ENCODE assay signal across 13 mouse cellular contexts in genomic region chr4:50286602-50287001, GRCm38 (mm10).
DNase-seq lines count a peak whose midpoint lies in the region; ATAC-seq lines count a peak whose summit lies in the region.
"Had no signal": no experiment of that assay in that cellular context is flagged by ENCODE, and none has a peak within 500 bp of the region (broad histone marks: within the 10 kb centered on the region; RNA-seq: fewer than 3 reads in every experiment).

No protein-coding gene starts in this region.

- no peak overlapping the region for H3K4me2 ChIP-seq in embryonic facial prominence, embryonic 14.5 days (ENCODE audit: low read depth, low read length)
- H3K4me2 ChIP-seq in hindbrain, embryonic 14.5 days (replicated peaks): no peak overlapping the region
- no peak overlapping the region for H3K4me2 ChIP-seq in hindbrain, embryonic 11.5 days (replicated peaks; ENCODE audit: low read depth, low read length)
- no peak overlapping the region for H3K4me2 ChIP-seq in midbrain, embryonic 14.5 days (ENCODE audit: low read length)
- no peak overlapping the region for H3K4me2 ChIP-seq in midbrain, embryonic 11.5 days
- H3K4me2 ChIP-seq: lung, embryonic 15.5 days had no signal

- H3K9ac ChIP-seq in embryonic facial prominence, embryonic 14.5 days (ENCODE audit: low read depth, low read length): no peak overlapping the region
- no peak overlapping the region for H3K9ac ChIP-seq in hindbrain, embryonic 14.5 days
- H3K9ac ChIP-seq in hindbrain, embryonic 11.5 days (ENCODE audit: low read depth, low read length): no peak overlapping the region
- H3K9ac ChIP-seq in midbrain, embryonic 14.5 days (replicated peaks; ENCODE audit: low read length): no peak overlapping the region
- no peak overlapping the region for H3K9ac ChIP-seq in midbrain, embryonic 11.5 days (ENCODE audit: low read length)
- H3K9ac ChIP-seq: lung, embryonic 15.5 days had no signal

- H3K27ac ChIP-seq in embryonic facial prominence, embryonic 14.5 days (replicated peaks; ENCODE audit: low read depth, low read length): no peak overlapping the region
- H3K27ac ChIP-seq in embryonic facial prominence, embryonic 10.5 days (replicated peaks): no peak overlapping the region
- H3K27ac ChIP-seq in hindbrain, embryonic 14.5 days: no peak overlapping the region
- no peak overlapping the region for H3K27ac ChIP-seq in hindbrain, embryonic 11.5 days (ENCODE audit: low read depth, low read length)
- no peak overlapping the region for H3K27ac ChIP-seq in midbrain, embryonic 14.5 days (replicated peaks; ENCODE audit: low read depth, low read length)
- no peak overlapping the region for H3K27ac ChIP-seq in midbrain, embryonic 11.5 days (ENCODE audit: low read depth, low read length)
- H3K27ac ChIP-seq: lung, embryonic 15.5 days had no signal

- H3K36me3 ChIP-seq in embryonic facial prominence, embryonic 14.5 days (ENCODE audit: control insufficient read depth, insufficient read depth, low read length): no peaks in the 10 kb centered on the region
- H3K36me3 ChIP-seq in embryonic facial prominence, embryonic 10.5 days (replicated peaks): no peaks in the 10 kb centered on the region
- H3K36me3 ChIP-seq in hindbrain, embryonic 14.5 days (replicated peaks; ENCODE audit: control insufficient read depth, insufficient read depth): no peaks in the 10 kb centered on the region
- H3K36me3 ChIP-seq in hindbrain, embryonic 11.5 days (ENCODE audit: control insufficient read depth, insufficient read depth, low read length): no peaks in the 10 kb centered on the region
- H3K36me3 ChIP-seq in midbrain, embryonic 14.5 days (ENCODE audit: control insufficient read depth, insufficient read depth, low read length): no peaks in the 10 kb centered on the region
- no peaks in the 10 kb centered on the region for H3K36me3 ChIP-seq in midbrain, embryonic 11.5 days (ENCODE audit: control insufficient read depth, insufficient read depth, low read length)
- H3K36me3 ChIP-seq: lung, embryonic 15.5 days had no signal

- no peak for ATAC-seq in embryonic facial prominence, embryonic 14.5 days (ENCODE audit: low read depth)
- ATAC-seq in hindbrain, embryonic 14.5 days (ENCODE audit: low FRiP score): peak; percentile 60; the same call in 1 of the 2 replicates
- no peak for ATAC-seq in hindbrain, embryonic 11.5 days (ENCODE audit: low FRiP score)
- no peak for ATAC-seq in midbrain, embryonic 14.5 days (ENCODE audit: low FRiP score, low TSS enrichment)
- ATAC-seq in midbrain, embryonic 11.5 days (ENCODE audit: low FRiP score): no peak
- ATAC-seq: inflammation-experienced regulatory T-cells, adult 6 months had no signal

- H3K4me1 ChIP-seq in embryonic facial prominence, embryonic 14.5 days (ENCODE audit: control insufficient read depth, insufficient read depth, low read length): no peaks in the 10 kb centered on the region
- no peaks in the 10 kb centered on the region for H3K4me1 ChIP-seq in embryonic facial prominence, embryonic 10.5 days
- no peaks in the 10 kb centered on the region for H3K4me1 ChIP-seq in hindbrain, embryonic 14.5 days (replicated peaks; ENCODE audit: control insufficient read depth, insufficient read depth, low read length)
- H3K4me1 ChIP-seq in hindbrain, embryonic 11.5 days (replicated peaks; ENCODE audit: control insufficient read depth, insufficient read depth, low read length): no peaks in the 10 kb centered on the region
- H3K4me1 ChIP-seq in midbrain, embryonic 14.5 days (ENCODE audit: control insufficient read depth, insufficient read depth, low read length): no peaks in the 10 kb centered on the region
- H3K4me1 ChIP-seq in midbrain, embryonic 11.5 days (ENCODE audit: control insufficient read depth, insufficient read depth, low read length): no peaks in the 10 kb centered on the region
- H3K4me1 ChIP-seq: lung, embryonic 15.5 days had no signal

- H3K4me3 ChIP-seq in embryonic facial prominence, embryonic 14.5 days (ENCODE audit: low read depth, low read length): no peak overlapping the region
- no peak overlapping the region for H3K4me3 ChIP-seq in embryonic facial prominence, embryonic 10.5 days
- no peak overlapping the region for H3K4me3 ChIP-seq in hindbrain, embryonic 14.5 days (replicated peaks; ENCODE audit: low read length)
- no peak overlapping the region for H3K4me3 ChIP-seq in hindbrain, embryonic 11.5 days (ENCODE audit: low read depth, low read length)
- H3K4me3 ChIP-seq in midbrain, embryonic 14.5 days (replicated peaks; ENCODE audit: low read depth, low read length): no peak overlapping the region
- H3K4me3 ChIP-seq in midbrain, embryonic 11.5 days (ENCODE audit: low read depth, low read length): no peak overlapping the region
- H3K4me3 ChIP-seq: lung, embryonic 15.5 days had no signal

- no peaks in the 10 kb centered on the region for H3K27me3 ChIP-seq in embryonic facial prominence, embryonic 14.5 days (replicated peaks; ENCODE audit: control insufficient read depth, insufficient read depth, low read length)
- no peaks in the 10 kb centered on the region for H3K27me3 ChIP-seq in embryonic facial prominence, embryonic 10.5 days (replicated peaks; ENCODE audit: low read depth, poor library complexity, severe bottlenecking)
- no peaks in the 10 kb centered on the region for H3K27me3 ChIP-seq in hindbrain, embryonic 14.5 days (ENCODE audit: control insufficient read depth, insufficient read depth, low read length)
- H3K27me3 ChIP-seq in hindbrain, embryonic 11.5 days (ENCODE audit: control insufficient read depth, insufficient read depth, low read length): no peaks in the 10 kb centered on the region
- no peaks in the 10 kb centered on the region for H3K27me3 ChIP-seq in midbrain, embryonic 14.5 days (ENCODE audit: control insufficient read depth, insufficient read depth, low read length)
- no peaks in the 10 kb centered on the region for H3K27me3 ChIP-seq in midbrain, embryonic 11.5 days (ENCODE audit: control insufficient read depth, insufficient read depth, low read length)
- H3K27me3 ChIP-seq: lung, embryonic 15.5 days had no signal

- WGBS in embryonic facial prominence, embryonic 14.5 days: 75% methylated on average over 2 of the region's 2 CpGs
- 78% methylated on average over 2 of the region's 2 CpGs for WGBS in embryonic facial prominence, embryonic 10.5 days
- 74% methylated on average over 2 of the region's 2 CpGs for WGBS in hindbrain, embryonic 14.5 days
- 82% methylated on average over 2 of the region's 2 CpGs for WGBS in hindbrain, embryonic 11.5 days
- 79% methylated on average over 2 of the region's 2 CpGs for WGBS in midbrain, embryonic 14.5 days
- WGBS in midbrain, embryonic 11.5 days: 81% methylated on average over 2 of the region's 2 CpGs

- H3K9me3 ChIP-seq in embryonic facial prominence, embryonic 14.5 days (ENCODE audit: control insufficient read depth, low read length): no peaks in the 10 kb centered on the region
- no peaks in the 10 kb centered on the region for H3K9me3 ChIP-seq in embryonic facial prominence, embryonic 10.5 days
- no peaks in the 10 kb centered on the region for H3K9me3 ChIP-seq in hindbrain, embryonic 14.5 days (ENCODE audit: control insufficient read depth, low read length)
- no peaks in the 10 kb centered on the region for H3K9me3 ChIP-seq in hindbrain, embryonic 11.5 days (ENCODE audit: control insufficient read depth, low read length)
- no peaks in the 10 kb centered on the region for H3K9me3 ChIP-seq in midbrain, embryonic 14.5 days (ENCODE audit: control insufficient read depth, low read length)
- H3K9me3 ChIP-seq in midbrain, embryonic 11.5 days (ENCODE audit: control insufficient read depth, low read length): no peaks in the 10 kb centered on the region
- H3K9me3 ChIP-seq: lung, embryonic 15.5 days had no signal

- DNase-seq in embryonic facial prominence, embryonic 14.5 days (ENCODE audit: low spot score): peak; percentile 5
- no peak for DNase-seq in embryonic facial prominence, embryonic 10.5 days (ENCODE audit: low spot score)
- DNase-seq in hindbrain, embryonic 14.5 days (ENCODE audit: low spot score): peak; percentile 34
- no peak for DNase-seq in hindbrain, embryonic 11.5 days (ENCODE audit: low spot score)
- peak; percentile 42 for DNase-seq in midbrain, embryonic 14.5 days
- DNase-seq in midbrain, embryonic 11.5 days (ENCODE audit: low spot score, missing footprints): no peak
- peak; percentile 4 for DNase-seq in retina, postnatal 1 day
- DNase-seq in adrenal gland, adult (ENCODE audit: inconsistent age in 2 of 2, low spot score in 1 of 2): no peak
- DNase-seq: B cell, adult 2 months; cerebellum, adult 11-12 months; liver had no signal

Comparison
In these comparisons a context has a peak if more than half of its experiments do, and no peak if none do; other contexts are left out.
1. DNase-seq: peak in embryonic facial prominence, embryonic 14.5 days (single experiment), hindbrain, embryonic 14.5 days (single experiment), midbrain, embryonic 14.5 days (single experiment) and retina, postnatal 1 day (single experiment); none in embryonic facial prominence, embryonic 10.5 days (single experiment), hindbrain, embryonic 11.5 days (single experiment), midbrain, embryonic 11.5 days (single experiment) and adrenal gland, adult (0 of 2).